ENCODE assay signal across 9 mouse cellular contexts in the genomic region with DNA sequence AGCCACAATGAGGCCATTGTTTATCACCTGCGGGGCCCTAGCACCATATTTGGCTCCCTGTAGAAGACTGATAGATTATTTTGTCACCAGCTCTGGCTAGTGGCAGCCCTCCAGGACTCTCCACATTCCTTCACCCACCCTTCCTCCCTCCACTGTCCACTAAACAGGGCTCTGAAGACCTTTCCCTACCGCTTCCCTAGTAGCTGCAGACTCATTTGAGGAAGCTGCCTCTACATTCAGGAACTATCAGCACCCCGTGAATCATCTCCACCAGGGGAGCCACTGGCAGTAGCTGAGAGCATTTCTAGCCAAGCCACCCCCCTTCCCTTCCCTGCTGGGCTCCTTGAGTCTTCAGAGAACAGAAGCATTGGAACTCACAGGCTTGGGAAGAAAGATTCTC. TPM values are rescaled to one million over a fixed set of nuclear protein-coding genes. Genes with fewer than 3 reads are reported as not detected.
DNase-seq lines count a peak whose midpoint lies in the region; ATAC-seq and TF ChIP-seq lines count a peak whose summit lies in the region.
"Had no signal": no experiment of that assay in that cellular context is flagged by ENCODE, and none has a peak within 500 bp of the region (broad histone marks: within the 10 kb centered on the region; RNA-seq: fewer than 3 reads in every experiment).

No protein-coding gene starts in this region.

- no peaks in the 10 kb centered on the region for H3K4me1 ChIP-seq in midbrain, postnatal 0 days (ENCODE audit: insufficient read depth, low read length)
- no peaks in the 10 kb centered on the region for H3K4me1 ChIP-seq in midbrain, embryonic 15.5 days
- H3K4me1 ChIP-seq in kidney, postnatal 0 days (replicated peaks; ENCODE audit: insufficient read depth, low read length), result no peaks in the 10 kb centered on the region

- intact Hi-C loops in gastrocnemius, postnatal 14 days (cut with DNase I; ENCODE audit: low total_unique reads), result no loop called here

- no peak overlapping the region for H3K9ac ChIP-seq in midbrain, postnatal 0 days (replicated peaks; ENCODE audit: low read length, poor library complexity, severe bottlenecking)
- no peak overlapping the region for H3K9ac ChIP-seq in midbrain, embryonic 15.5 days
- no peak overlapping the region for H3K9ac ChIP-seq in kidney, postnatal 0 days (ENCODE audit: low read depth, low read length)

- no peak for DNase-seq in midbrain, postnatal 0 days (ENCODE audit: low spot score)
- peak; percentile 64 for DNase-seq in gastrocnemius, postnatal 14 days
- peak; percentile 63 for DNase-seq in kidney, postnatal 0 days (ENCODE audit: low spot score)
- DNase-seq in skeletal muscle tissue, adult 2 months (ENCODE audit: low read depth, low spot score), result peak; percentile 64
- no peak for DNase-seq in cerebellum, postnatal 25 days
- DNase-seq in thymus, postnatal 14 days, result no peak
- DNase-seq in cerebellum, adult 8-10 months, result no peak

- no peaks in the 10 kb centered on the region for H3K27me3 ChIP-seq in midbrain, postnatal 0 days (ENCODE audit: insufficient read depth, low read length)
- H3K27me3 ChIP-seq in midbrain, embryonic 15.5 days (replicated peaks), result no peaks in the 10 kb centered on the region
- H3K27me3 ChIP-seq in kidney, postnatal 0 days (ENCODE audit: insufficient read depth, low read length), result no peaks in the 10 kb centered on the region

- H3K36me3 ChIP-seq in midbrain, postnatal 0 days (ENCODE audit: insufficient read depth, low read length), result no peaks in the 10 kb centered on the region
- H3K36me3 ChIP-seq in midbrain, embryonic 15.5 days (replicated peaks), result no peaks in the 10 kb centered on the region
- no peaks in the 10 kb centered on the region for H3K36me3 ChIP-seq in kidney, postnatal 0 days (ENCODE audit: insufficient read depth, low read length)

- H3K9me3 ChIP-seq in midbrain, postnatal 0 days (ENCODE audit: low read length), result no peaks in the 10 kb centered on the region
- no peaks in the 10 kb centered on the region for H3K9me3 ChIP-seq in midbrain, embryonic 15.5 days
- H3K9me3 ChIP-seq in kidney, postnatal 0 days (replicated peaks; ENCODE audit: low read length), result no peaks in the 10 kb centered on the region

- H3K27ac ChIP-seq in midbrain, postnatal 0 days (ENCODE audit: low read depth, low read length), result no peak overlapping the region
- no peak overlapping the region for H3K27ac ChIP-seq in midbrain, embryonic 15.5 days
- H3K27ac ChIP-seq in kidney, postnatal 0 days, result no peak overlapping the region

- no peak overlapping the region for H3K4me2 ChIP-seq in midbrain, postnatal 0 days (ENCODE audit: low read depth, low read length, poor library complexity, severe bottlenecking)
- H3K4me2 ChIP-seq in midbrain, embryonic 15.5 days, result no peak overlapping the region
- no peak overlapping the region for H3K4me2 ChIP-seq in kidney, postnatal 0 days (ENCODE audit: low read length)

- 68% methylated on average over 3 of the region's 3 CpGs for whole genome bisulfite sequencing in midbrain, postnatal 0 days
- 69% methylated on average over 3 of the region's 3 CpGs for WGBS in midbrain, embryonic 15.5 days
- WGBS in kidney, postnatal 0 days, result 54% methylated on average over 3 of the region's 3 CpGs

- no peak for ATAC-seq in midbrain, postnatal 0 days (ENCODE audit: low FRiP score)
- ATAC-seq in midbrain, embryonic 15.5 days (replicated peaks), result no peak
- ATAC-seq in kidney, postnatal 0 days (replicated peaks; ENCODE audit: low FRiP score, low read depth), result no peak
- ATAC-seq: forebrain, embryonic 16.5 days had no signal

- peak; percentile 44 for TF ChIP-seq CTCF in midbrain, postnatal 0 days (IDR thresholded peaks at IDR 0.05)
- TF ChIP-seq CTCF in kidney, postnatal 0 days (IDR thresholded peaks at IDR 0.05; ENCODE audit: low read depth), result peak; percentile 43

- no peak overlapping the region for H3K4me3 ChIP-seq in midbrain, postnatal 0 days (ENCODE audit: low read depth, low read length)
- no peak overlapping the region for H3K4me3 ChIP-seq in midbrain, embryonic 15.5 days
- no peak overlapping the region for H3K4me3 ChIP-seq in kidney, postnatal 0 days (replicated peaks; ENCODE audit: low read depth, low read length)

RNA-seq across cellular contexts. Expression of gene Irf2bp2, which starts 45.9 kb away (rescaled TPM):
- total RNA-seq in midbrain, postnatal 0 days (2014; rRNA removed), result 81.3 and 88.2 TPM in 2 replicates
- 8.0 and 9.2 TPM in 2 replicates for polyA plus RNA-seq in midbrain, postnatal 0 days (2015; fragmentation: Nextera tagmentation; extraction: Ambion mirVana)
- polyA plus RNA-seq in midbrain, embryonic 15.5 days (2015; fragmentation: Nextera tagmentation; extraction: Ambion mirVana), result 9.7 and 10.0 TPM in 2 replicates
- 10 to 100 TPM; 38.7 to 45.5 TPM for total RNA-seq in gastrocnemius, postnatal 14 days (2021)
- 15.6 and 16.2 TPM in 2 replicates for polyA plus RNA-seq in kidney, postnatal 0 days (2015; fragmentation: Nextera tagmentation; extraction: Ambion mirVana)

Comparison
In these comparisons a context has a peak if more than half of its experiments do, and no peak if none do; other contexts are left out.
1. DNase-seq: peak in gastrocnemius, postnatal 14 days (single experiment), kidney, postnatal 0 days (single experiment) and skeletal muscle tissue, adult 2 months (single experiment); none in midbrain, postnatal 0 days (single experiment), cerebellum, postnatal 25 days (0 of 2), thymus, postnatal 14 days (single experiment) and cerebellum, adult 8-10 months (single experiment).